Comparison of ENCODE assay signal across 8 mouse cellular contexts in genomic region chr7:45362801-45363200, GRCm38 (mm10). TPM values are rescaled to one million over a fixed set of nuclear protein-coding genes. Genes with fewer than 3 reads are reported as not detected.
DNase-seq lines count a peak whose midpoint lies in the region; ATAC-seq lines count a peak whose summit lies in the region.

No protein-coding gene starts in this region.

- H3K4me3 ChIP-seq in forebrain, embryonic 12.5 days (replicated peaks): 0 out of 2 replicates have a peak overlapping the region, but pooled peaks have one; percentile 4
- H3K4me3 ChIP-seq in stomach, embryonic 15.5 days (replicated peaks): peak overlapping the region; percentile 8; the same call in 1 of the 2 replicates

- 4% methylated on average over 13 of the region's 13 CpGs for WGBS in forebrain, embryonic 12.5 days
- WGBS in stomach, embryonic 15.5 days: 7% methylated on average over 13 of the region's 13 CpGs

- H3K4me2 ChIP-seq in forebrain, embryonic 12.5 days: 0 out of 2 replicates have a peak overlapping the region, but pooled peaks have one; percentile 89
- no peak overlapping the region for H3K4me2 ChIP-seq in stomach, embryonic 15.5 days

- no peak overlapping the region for H3K27ac ChIP-seq in forebrain, embryonic 12.5 days
- H3K27ac ChIP-seq in stomach, embryonic 15.5 days: peak overlapping the region; percentile 51; the same call in 1 of the 2 replicates

- H3K27me3 ChIP-seq in forebrain, embryonic 12.5 days: peaks cover 52% of the 10 kb centered on the region
- peaks cover 49% of the 10 kb centered on the region for H3K27me3 ChIP-seq in stomach, embryonic 15.5 days (replicated peaks)

- H3K9ac ChIP-seq in forebrain, embryonic 12.5 days: no peak overlapping the region
- no peak overlapping the region for H3K9ac ChIP-seq in stomach, embryonic 15.5 days

- no peak for ATAC-seq in forebrain, embryonic 12.5 days (ENCODE audit: low FRiP score)
- ATAC-seq in stomach, embryonic 15.5 days (ENCODE audit: insufficient read depth, low FRiP score, low read depth): peak; percentile 27; the same call in 1 of the 2 replicates
- ATAC-seq in monocyte, adult 5-6 weeks (replicated peaks; ENCODE audit: insufficient number of reproducible peaks, low FRiP score, low TSS enrichment, poor library complexity, severe bottlenecking): no peak

- no peaks in the 10 kb centered on the region for H3K9me3 ChIP-seq in forebrain, embryonic 12.5 days
- no peaks in the 10 kb centered on the region for H3K9me3 ChIP-seq in stomach, embryonic 15.5 days

- peaks cover 11% of the 10 kb centered on the region for H3K36me3 ChIP-seq in forebrain, embryonic 12.5 days (replicated peaks)
- H3K36me3 ChIP-seq in stomach, embryonic 15.5 days: no peaks in the 10 kb centered on the region

- peak; percentile 60 for DNase-seq in left cerebral cortex, postnatal 4 days
- no peak for DNase-seq in left cerebral cortex, postnatal 14 days (ENCODE audit: low spot score in 2 of 2)
- peak; percentile 55 for DNase-seq in T-cell, adult 2 months (ENCODE audit: low spot score)
- peak; percentile 73 to 82 for DNase-seq in lung, adult 18-20 months
- DNase-seq in right cerebral cortex, adult 18-20 months: no peak

- H3K4me1 ChIP-seq in forebrain, embryonic 12.5 days: peaks cover 30% of the 10 kb centered on the region
- H3K4me1 ChIP-seq in stomach, embryonic 15.5 days: peaks cover 29% of the 10 kb centered on the region

- intact Hi-C loops in left cerebral cortex, postnatal 4 days (cut with DNase I): no loop called here
- intact Hi-C loops in left cerebral cortex, postnatal 14 days (cut with DNase I): no loop called here

RNA-seq across cellular contexts. Expression of gene Ppfia3, which starts 4.0 kb away (rescaled TPM):
- total RNA-seq in left cerebral cortex, postnatal 4 days (2021): 100 to 1,000 TPM; 106 to 108 TPM
- 100 to 1,000 TPM; 159 to 168 TPM for total RNA-seq in left cerebral cortex, postnatal 14 days (2021)
- polyA plus RNA-seq in forebrain, embryonic 12.5 days (2016; fragmentation: Nextera tagmentation; extraction: Ambion mirVana): 12.6 and 14.9 TPM in 2 replicates
- polyA plus RNA-seq in stomach, embryonic 15.5 days (2015; fragmentation: Nextera tagmentation; extraction: Ambion mirVana): 4.8 and 5.6 TPM in 2 replicates
- total RNA-seq in monocyte, adult 5-6 weeks (2017): 0.19 TPM in 1 of 3 replicates, not detected in the others

RNA-seq across cellular contexts. Expression of gene Lin7b, which starts 7.6 kb away (rescaled TPM):
- total RNA-seq in left cerebral cortex, postnatal 4 days (2021): 10 to 100 TPM; 60.4 to 68.3 TPM
- 100 to 1,000 TPM; 198 to 216 TPM for total RNA-seq in left cerebral cortex, postnatal 14 days (2021)
- polyA plus RNA-seq in forebrain, embryonic 12.5 days (2016; fragmentation: Nextera tagmentation; extraction: Ambion mirVana): 3.1 TPM in 2 replicates
- polyA plus RNA-seq in stomach, embryonic 15.5 days (2015; fragmentation: Nextera tagmentation; extraction: Ambion mirVana): 3.5 and 4.0 TPM in 2 replicates
- not detected in 3 replicates for total RNA-seq in monocyte, adult 5-6 weeks (2017)

RNA-seq across cellular contexts. Expression of gene Hrc, which starts 27.7 kb away (rescaled TPM):
- under 1 TPM; 0.36 to 0.38 TPM for total RNA-seq in left cerebral cortex, postnatal 4 days (2021)
- total RNA-seq in left cerebral cortex, postnatal 14 days (2021): 1 to 10 TPM in 1 of 2 experiments, under 1 TPM in 1; 0.99 to 1.2 TPM
- 0.13 and 0.20 TPM in 2 replicates for polyA plus RNA-seq in forebrain, embryonic 12.5 days (2016; fragmentation: Nextera tagmentation; extraction: Ambion mirVana)
- 1.4 and 1.5 TPM in 2 replicates for polyA plus RNA-seq in stomach, embryonic 15.5 days (2015; fragmentation: Nextera tagmentation; extraction: Ambion mirVana)
- not detected in 3 replicates for total RNA-seq in monocyte, adult 5-6 weeks (2017)

RNA-seq across cellular contexts. Expression of gene Trpm4, which starts 29.2 kb away (rescaled TPM):
- total RNA-seq in left cerebral cortex, postnatal 4 days (2021): 10 to 100 TPM; 32.1 to 33.8 TPM
- 10 to 100 TPM; 19.5 to 21.3 TPM for total RNA-seq in left cerebral cortex, postnatal 14 days (2021)
- 4.6 and 6.6 TPM in 2 replicates for polyA plus RNA-seq in forebrain, embryonic 12.5 days (2016; fragmentation: Nextera tagmentation; extraction: Ambion mirVana)
- polyA plus RNA-seq in stomach, embryonic 15.5 days (2015; fragmentation: Nextera tagmentation; extraction: Ambion mirVana): 23.9 and 26.9 TPM in 2 replicates
- 9.7 to 15.3 TPM (median 10.4 TPM) in 3 replicates for total RNA-seq in monocyte, adult 5-6 weeks (2017)

RNA-seq across cellular contexts. Expression of gene Snrnp70, which starts 32.7 kb away (rescaled TPM):
- 100 to 1,000 TPM; 453 to 460 TPM for total RNA-seq in left cerebral cortex, postnatal 4 days (2021)
- 100 to 1,000 TPM; 373 to 398 TPM for total RNA-seq in left cerebral cortex, postnatal 14 days (2021)
- polyA plus RNA-seq in forebrain, embryonic 12.5 days (2016; fragmentation: Nextera tagmentation; extraction: Ambion mirVana): 313 and 314 TPM in 2 replicates
- polyA plus RNA-seq in stomach, embryonic 15.5 days (2015; fragmentation: Nextera tagmentation; extraction: Ambion mirVana): 225 and 247 TPM in 2 replicates
- total RNA-seq in monocyte, adult 5-6 weeks (2017): 293 to 444 TPM (median 324 TPM) in 3 replicates

Comparison
In these comparisons a context has a peak if more than half of its experiments do, and no peak if none do; other contexts are left out.
1. DNase-seq: peak in left cerebral cortex, postnatal 4 days (single experiment), T-cell, adult 2 months (single experiment) and lung, adult 18-20 months (2 of 2); none in left cerebral cortex, postnatal 14 days (0 of 2) and right cerebral cortex, adult 18-20 months (single experiment).
2. RNA of gene Ppfia3, which starts 4.0 kb away (total RNA-seq): 159 to 168 TPM in left cerebral cortex, postnatal 14 days and 106 to 108 TPM in left cerebral cortex, postnatal 4 days; 0.19 TPM in monocyte, adult 5-6 weeks; every median in the first group is over 10 times any median in the second.
3. RNA of gene Lin7b, which starts 7.6 kb away (total RNA-seq): 198 to 216 TPM in left cerebral cortex, postnatal 14 days and 60.4 to 68.3 TPM in left cerebral cortex, postnatal 4 days; not detected in monocyte, adult 5-6 weeks; every median in the first group is over 10 times any median in the second.